Mouse (Mus musculus) thymus, adult 2 months (tissue): ENCODE data around the gene Lmln. TPM values are rescaled to one million over a fixed set of nuclear protein-coding genes. Genes with fewer than 3 reads are reported as not detected.
"Not testable (repeated sequence)": the region's sequence is repeated elsewhere in the genome, so short reads cannot be mapped to it uniquely, and the experiment has no call there.

ENCODE experiments used
- DNase-seq: peaks from one replicate; pipeline ENCODE4 v3.0.0; 2021
- H3K27ac ChIP-seq: fragments of 200-500 bp; 2 replicates; pipeline ENCODE4 v1.5.1; 2012; ENCODE audit warnings: low read length, control low read depth; ENCODE audit not compliant: control insufficient read depth, insufficient read depth
- H3K27me3 ChIP-seq: fragments of 200-500 bp; 2 replicates; pipeline ENCODE4 v1.6.1; 2012; ENCODE audit warnings: mild to moderate bottlenecking, low read length, moderate library complexity, mixed read lengths; ENCODE audit not compliant: control insufficient read depth, insufficient read depth
- H3K36me3 ChIP-seq: fragments of 200-500 bp; 2 replicates; pipeline ENCODE4 v1.6.1; 2012; ENCODE audit warnings: mild to moderate bottlenecking, low read length, moderate library complexity; ENCODE audit not compliant: control insufficient read depth, insufficient read depth
- H3K4me1 ChIP-seq: fragments of 200-500 bp; replicated peaks from 2 replicates; pipeline ENCODE4 v1.6.1; 2012; ENCODE audit warnings: low read length; ENCODE audit not compliant: control insufficient read depth, insufficient read depth
- H3K4me3 ChIP-seq: fragments of 200-500 bp; 2 replicates; pipeline ENCODE4 v1.5.1; 2012; ENCODE audit warnings: mild to moderate bottlenecking, low read length, control low read depth, moderate library complexity; ENCODE audit not compliant: control insufficient read depth, insufficient read depth
- CTCF ChIP-seq: fragments of 200-500 bp; IDR thresholded peaks from 2 replicates; pipeline ENCODE4 v1.5.1; 2012; ENCODE audit warnings: mild to moderate bottlenecking, control low read depth, low read length, moderate library complexity, borderline replicate concordance; ENCODE audit not compliant: control insufficient read depth, poor library complexity, insufficient read depth; ENCODE audit errors: extremely low read depth
- POLR2A ChIP-seq: fragments of 200-500 bp; IDR thresholded peaks from 2 replicates; pipeline ENCODE4 v1.6.1; 2012; ENCODE audit warnings: mild to moderate bottlenecking, low read length, control low read depth, moderate library complexity; ENCODE audit not compliant: control insufficient read depth, poor library complexity, insufficient read depth; ENCODE audit errors: extremely low read depth
- WGBS: fragments of 180-500 bp; shearing (Covaris S2); methylation state at CpG from one replicate; pipeline ENCODE4 v1.1.7; 2018; 5-methylcytosine and 5-hydroxymethylcytosine counted together
- polyA plus RNA-seq: library from polyadenylated mRNA; depleted of rRNA; stranded (reverse); fragments of >200 nt; gene quantifications from 2 replicates; pipeline ENCODE4 v1.2.3, GENCODE M21; 2012

Gene Lmln
- polyA plus RNA-seq, 1 experiment, result 2.2 TPM

- no peak for TF ChIP-seq CTCF
- no peak for TF ChIP-seq POLR2A
- no peaks in the 10 kb centered on the region for H3K27me3 ChIP-seq
- no peak for DNase-seq
Observed at GRCm38 (mm10) chr16:33141758-33142280, 79.5 kb downstream of the Lmln start.

GRCm38 (mm10) chr16:33143452-33143851 is 81.1 kb downstream of the Lmln start:
- H3K27me3 ChIP-seq, result no peaks in the 10 kb centered on the region
- H3K4me1 ChIP-seq, result no peaks in the 10 kb centered on the region
- no peak for DNase-seq
- TF ChIP-seq CTCF, result no peak
- no peak for TF ChIP-seq POLR2A
- 92% methylated on average over 2 of the region's 2 CpGs for WGBS
- no peak overlapping the region for H3K27ac ChIP-seq
- H3K36me3 ChIP-seq, result no peaks in the 10 kb centered on the region
- no peak overlapping the region for H3K4me3 ChIP-seq

More at GRCm38 (mm10) chr16:33141758-33142280, 79.5 kb downstream of the Lmln start:
- no peaks in the 10 kb centered on the region for H3K36me3 ChIP-seq
- H3K4me1 ChIP-seq, result no peaks in the 10 kb centered on the region
- H3K27ac ChIP-seq, result no peak overlapping the region
- 96% methylated on average over 3 of the region's 3 CpGs for WGBS
- H3K4me3 ChIP-seq, result no peak overlapping the region

GRCm38 (mm10) chr16:33146185-33146584 is 83.9 kb downstream of the Lmln start:
- Histone ChIP-seq H3K4me3 (no peak overlapping the region), H3K36me3 (no peaks in the 10 kb centered on the region), H3K4me1 (no peaks in the 10 kb centered on the region), H3K27me3 (no peaks in the 10 kb centered on the region), H3K27ac (no peak overlapping the region)
- TF ChIP-seq CTCF (no peak), POLR2A (no peak)
- 99% methylated on average over 3 of the region's 3 CpGs for WGBS
- no peak for DNase-seq

GRCm38 (mm10) chr16:33148135-33148534 is 85.8 kb downstream of the Lmln start:
- no peaks in the 10 kb centered on the region for H3K27me3 ChIP-seq
- DNase-seq, result no peak
- WGBS, result 93% methylated on average over 4 of the region's 4 CpGs
- H3K36me3 ChIP-seq, result no peaks in the 10 kb centered on the region
- H3K4me1 ChIP-seq, result no peaks in the 10 kb centered on the region
- no peak for TF ChIP-seq POLR2A
- no peak for TF ChIP-seq CTCF
- H3K4me3 ChIP-seq, result no peak overlapping the region
- no peak overlapping the region for H3K27ac ChIP-seq

GRCm38 (mm10) chr16:33150875-33151274 is 88.6 kb downstream of the Lmln start:
- not testable (repeated sequence) for DNase-seq, H3K27ac ChIP-seq, H3K27me3 ChIP-seq, H3K36me3 ChIP-seq, H3K4me1 ChIP-seq, H3K4me3 ChIP-seq
- WGBS, result 65% methylated on average over 9 of the region's 9 CpGs

GRCm38 (mm10) chr16:33151558-33151957 is 89.2 kb downstream of the Lmln start:
- Histone ChIP-seq H3K4me1 (no peaks in the 10 kb centered on the region), H3K36me3 (no peaks in the 10 kb centered on the region), H3K27me3 (no peaks in the 10 kb centered on the region), H3K4me3 (no peak overlapping the region), H3K27ac (no peak overlapping the region)
- DNase-seq, result no peak
- TF ChIP-seq CTCF (no peak), POLR2A (no peak)
- 76% methylated on average over 8 of the region's 8 CpGs for WGBS

GRCm38 (mm10) chr16:33154992-33155391 is 92.7 kb downstream of the Lmln start:
- TF ChIP-seq POLR2A, result no peak
- TF ChIP-seq CTCF, result no peak
- Histone ChIP-seq H3K4me1 (no peaks in the 10 kb centered on the region), H3K27me3 (no peaks in the 10 kb centered on the region), H3K36me3 (no peaks in the 10 kb centered on the region), H3K27ac (no peak overlapping the region), H3K4me3 (no peak overlapping the region)
- 46% methylated on average over 4 of the region's 4 CpGs for WGBS
- peak; percentile 56 for DNase-seq
